Mouse (Mus musculus): ENCODE measurements around the gene Nptxr.

DNA sequence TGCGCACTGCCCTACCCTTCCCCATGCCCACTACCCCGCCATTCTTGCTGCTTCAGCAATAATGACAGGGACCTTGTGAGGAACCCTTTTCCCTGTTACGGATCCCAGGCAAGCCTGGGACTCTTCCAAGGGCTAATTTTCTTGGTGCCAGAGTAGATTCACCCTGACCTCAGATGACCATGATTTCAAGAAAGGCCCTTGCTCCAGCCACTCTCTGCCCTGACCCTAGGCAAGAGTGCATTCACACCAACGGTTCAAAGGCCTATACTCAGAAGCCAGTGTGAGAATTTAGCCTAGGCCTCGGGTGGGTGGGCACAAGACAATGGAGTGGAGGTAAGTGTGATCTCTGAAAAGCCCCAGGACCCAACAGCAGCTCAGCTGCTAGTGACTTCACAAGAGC, 24.9 kb upstream of the Nptxr start:
- TF ChIP-seq CTCF (IDR thresholded peaks at IDR 0.05; ENCODE audit: insufficient read depth, low read depth, low read length) (no peak), POLR2A (IDR thresholded peaks at IDR 0.05; ENCODE audit: insufficient read depth, low read depth, low read length) (no peak)

All from olfactory bulb, adult 2 months (tissue).